Mouse (Mus musculus): ENCODE data around the gene Rbfox1. TPM values are rescaled to one million over a fixed set of nuclear protein-coding genes. Genes with fewer than 3 reads are reported as not detected.

Rbfox1 gene
- polyA plus RNA-seq, 1 experiment: 1.4 TPM

DNA sequence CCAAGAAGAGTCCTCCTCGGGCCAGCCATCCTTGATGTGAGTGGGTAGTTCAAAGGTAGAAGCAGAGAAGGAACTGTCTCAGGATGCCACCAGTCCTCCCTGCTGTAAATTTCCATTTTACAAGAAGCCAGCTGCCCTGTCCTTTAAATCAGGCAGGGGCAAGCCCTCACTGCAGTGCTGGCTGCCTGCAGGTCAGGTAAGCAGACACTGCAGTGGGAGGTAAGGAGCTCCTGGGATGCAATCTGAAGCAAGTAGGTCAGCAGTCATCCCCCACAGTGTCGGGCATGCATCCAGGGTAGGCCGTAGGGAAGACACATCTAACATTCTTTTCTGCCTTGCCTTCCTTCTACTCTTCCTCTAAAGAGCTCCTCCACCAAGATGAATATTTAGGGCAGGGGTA, 1444.0 kb downstream of the Rbfox1 start:
- Histone ChIP-seq H3K27ac (ENCODE audit: insufficient read depth, low read length) (no peak overlapping the region), H3K4me1 (ENCODE audit: control insufficient read depth, insufficient read depth, low read length) (no peaks in the 10 kb centered on the region), H3K4me3 (ENCODE audit: insufficient read depth, low read length) (no peak overlapping the region)
- TF ChIP-seq CTCF (IDR thresholded peaks at IDR 0.05; ENCODE audit: borderline replicate concordance, insufficient read depth, low read length) (no peak), POLR2A (IDR thresholded peaks at IDR 0.05; ENCODE audit: low read depth, low read length) (no peak)

DNA sequence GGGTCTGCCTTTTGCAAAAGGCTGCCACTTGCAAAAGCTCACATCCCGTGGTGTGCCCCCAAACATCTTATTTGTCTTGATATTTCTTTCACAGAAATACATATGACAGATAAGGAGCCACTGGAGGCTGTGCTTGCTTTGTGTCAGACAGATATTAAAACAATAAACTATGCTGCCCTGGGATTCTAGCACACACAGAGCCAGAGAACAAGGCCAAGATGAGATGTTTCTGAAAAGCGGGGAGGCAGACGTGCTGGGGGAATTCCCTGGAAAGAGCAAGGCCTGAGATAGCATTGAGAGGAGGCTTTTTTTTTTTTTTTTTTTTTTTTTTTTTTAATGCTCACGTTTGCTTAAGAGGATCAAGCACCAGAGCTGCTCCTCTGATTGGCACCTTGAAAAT, 1456.0 kb downstream of the Rbfox1 start:
- no peak overlapping the region for H3K4me3 ChIP-seq (ENCODE audit: insufficient read depth, low read length)
- TF ChIP-seq CTCF (IDR thresholded peaks at IDR 0.05; ENCODE audit: borderline replicate concordance, insufficient read depth, low read length) (no peak), POLR2A (IDR thresholded peaks at IDR 0.05; ENCODE audit: low read depth, low read length) (no peak)
- no peak overlapping the region for H3K27ac ChIP-seq (ENCODE audit: insufficient read depth, low read length)
- H3K4me1 ChIP-seq (ENCODE audit: control insufficient read depth, insufficient read depth, low read length): no peaks in the 10 kb centered on the region

DNA sequence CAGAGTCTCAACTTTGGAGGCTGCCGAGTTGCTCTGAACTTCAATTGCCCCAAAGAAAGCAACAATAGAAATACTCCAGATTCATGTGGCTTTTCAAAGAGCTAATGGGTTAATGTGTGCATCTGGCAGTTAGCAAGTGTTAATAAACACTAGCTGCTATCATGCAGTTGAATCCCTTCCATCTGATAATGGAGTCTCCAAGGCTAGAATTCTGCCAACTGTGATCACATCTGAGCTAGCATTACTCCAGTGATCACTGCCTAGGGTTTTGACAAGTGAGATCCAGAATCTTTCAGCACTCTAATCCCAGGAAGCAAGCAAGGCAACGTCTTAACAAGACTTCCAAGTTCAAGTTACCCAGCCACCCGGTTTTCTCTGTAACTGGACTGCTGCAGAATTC, 1460.1 kb downstream of the Rbfox1 start:
- Histone ChIP-seq H3K4me3 (ENCODE audit: insufficient read depth, low read length) (no peak overlapping the region), H3K27ac (ENCODE audit: insufficient read depth, low read length) (no peak overlapping the region), H3K4me1 (ENCODE audit: control insufficient read depth, insufficient read depth, low read length) (no peaks in the 10 kb centered on the region)
- TF ChIP-seq CTCF (IDR thresholded peaks at IDR 0.05; ENCODE audit: borderline replicate concordance, insufficient read depth, low read length) (no peak), POLR2A (IDR thresholded peaks at IDR 0.05; ENCODE audit: low read depth, low read length) (no peak)

DNA sequence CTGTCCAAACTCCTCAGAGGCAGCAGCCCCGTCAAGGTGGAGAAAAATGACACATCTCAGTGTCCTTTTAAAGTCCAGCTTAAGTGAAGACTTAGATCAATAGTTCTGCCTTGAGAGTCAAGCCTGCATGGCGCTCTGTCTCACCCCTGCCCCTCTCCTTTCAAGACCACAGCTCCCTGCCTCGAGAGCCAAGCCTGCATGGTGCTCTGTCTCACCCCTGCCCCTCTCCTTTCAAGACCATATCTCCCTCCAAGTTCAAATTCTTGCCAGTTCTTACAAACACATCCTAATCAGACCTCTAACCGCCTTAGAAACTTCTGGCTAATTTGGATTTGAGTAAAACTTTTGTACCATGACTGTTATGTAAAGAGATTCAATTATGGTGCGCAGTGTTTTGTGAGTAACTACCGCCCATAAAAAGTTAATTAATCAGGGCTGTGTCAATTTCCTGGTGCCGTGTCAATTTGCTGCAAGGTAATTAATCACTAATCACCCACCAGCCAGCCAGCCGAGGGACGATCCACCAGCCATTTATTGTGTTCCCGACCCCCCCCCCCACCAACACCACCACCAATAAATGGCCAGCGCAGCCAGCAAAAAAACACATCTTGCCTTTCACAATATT, 1461.0 kb downstream of the Rbfox1 start:
- H3K27ac ChIP-seq (ENCODE audit: insufficient read depth, low read length): no peak overlapping the region
- TF ChIP-seq POLR2A (IDR thresholded peaks at IDR 0.05; ENCODE audit: low read depth, low read length) (no peak), CTCF (IDR thresholded peaks at IDR 0.05; ENCODE audit: borderline replicate concordance, insufficient read depth, low read length) (no peak)
- H3K4me1 ChIP-seq (ENCODE audit: control insufficient read depth, insufficient read depth, low read length): no peaks in the 10 kb centered on the region
- no peak overlapping the region for H3K4me3 ChIP-seq (ENCODE audit: insufficient read depth, low read length)

DNA sequence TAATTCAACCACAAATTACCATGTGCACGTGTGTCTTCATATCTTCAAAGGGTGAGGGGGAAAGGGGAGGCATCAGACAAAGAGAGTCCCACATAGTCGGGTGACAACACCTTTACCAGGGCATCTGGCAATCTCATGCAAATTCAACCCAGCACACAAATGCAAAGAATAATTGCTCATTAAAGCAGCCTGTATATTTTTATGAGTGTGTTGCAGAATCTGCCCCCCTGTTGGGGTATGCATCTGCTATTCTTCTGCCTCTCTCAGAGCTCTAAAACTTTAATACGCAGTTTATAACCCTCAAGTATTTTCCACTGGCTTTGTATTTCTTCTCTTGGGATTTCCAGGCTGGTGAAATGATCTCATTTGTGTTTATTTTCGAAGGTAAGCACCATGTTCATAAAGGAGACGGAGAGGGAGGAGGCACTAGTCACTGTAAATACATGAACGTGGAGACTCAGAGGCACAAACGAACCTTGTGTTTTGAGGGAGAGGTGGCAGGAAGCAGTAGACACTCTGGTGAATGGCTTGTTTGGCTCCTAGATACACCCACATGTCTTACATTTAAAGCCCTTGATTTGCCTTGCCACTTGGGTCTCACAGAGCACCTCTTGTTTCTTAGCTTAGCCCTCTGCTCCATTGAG, 1462.5 kb downstream of the Rbfox1 start:
- H3K27ac ChIP-seq (ENCODE audit: insufficient read depth, low read length): no peak overlapping the region
- TF ChIP-seq POLR2A (IDR thresholded peaks at IDR 0.05; ENCODE audit: low read depth, low read length): no peak
- TF ChIP-seq CTCF (IDR thresholded peaks at IDR 0.05; ENCODE audit: borderline replicate concordance, insufficient read depth, low read length): no peak
- no peak overlapping the region for H3K4me3 ChIP-seq (ENCODE audit: insufficient read depth, low read length)
- H3K4me1 ChIP-seq (ENCODE audit: control insufficient read depth, insufficient read depth, low read length): no peaks in the 10 kb centered on the region

DNA sequence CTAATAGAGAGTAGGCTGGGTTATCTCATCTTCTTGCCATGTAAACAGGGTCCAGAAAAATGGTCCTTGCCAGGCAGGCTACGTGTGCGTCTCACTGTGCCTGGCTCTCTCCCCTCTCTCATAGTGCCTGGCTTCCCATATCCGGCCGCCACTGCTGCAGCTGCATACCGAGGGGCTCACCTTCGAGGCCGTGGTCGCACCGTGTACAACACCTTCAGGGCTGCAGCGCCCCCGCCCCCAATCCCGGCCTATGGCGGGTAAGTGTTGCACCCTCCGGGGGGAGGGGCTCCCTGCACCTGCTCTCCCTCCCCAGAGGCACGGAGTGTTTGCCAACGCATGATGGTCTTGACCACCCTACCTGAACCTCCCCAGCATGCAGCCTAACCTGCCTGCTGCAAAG, 1467.7 kb downstream of the Rbfox1 start:
- no peaks in the 10 kb centered on the region for H3K4me1 ChIP-seq (ENCODE audit: control insufficient read depth, insufficient read depth, low read length)
- no peak for TF ChIP-seq CTCF (IDR thresholded peaks at IDR 0.05; ENCODE audit: borderline replicate concordance, insufficient read depth, low read length)
- TF ChIP-seq POLR2A (IDR thresholded peaks at IDR 0.05; ENCODE audit: low read depth, low read length): no peak
- H3K27ac ChIP-seq (ENCODE audit: insufficient read depth, low read length): no peak overlapping the region

DNA sequence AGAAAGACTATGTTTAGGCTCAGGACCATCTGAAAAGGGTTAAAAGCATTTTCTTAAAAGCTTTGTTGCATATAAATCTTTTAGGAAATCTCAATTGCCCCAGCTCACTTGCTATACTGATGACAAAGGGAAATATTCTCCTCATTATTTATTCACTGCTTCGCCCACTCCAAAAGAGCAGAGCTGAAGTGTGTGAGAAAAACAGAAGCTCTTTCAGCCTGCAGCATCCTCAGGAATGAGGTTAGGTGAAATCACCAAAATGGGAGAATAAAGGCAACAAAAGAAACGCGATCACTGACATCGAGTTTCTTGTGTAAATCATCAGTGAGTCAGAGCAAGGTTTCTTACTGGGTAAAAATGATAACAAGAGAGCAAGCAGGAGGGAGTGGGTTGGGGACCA, 1469.0 kb downstream of the Rbfox1 start:
- no peak overlapping the region for H3K27ac ChIP-seq (ENCODE audit: insufficient read depth, low read length)
- H3K4me1 ChIP-seq (ENCODE audit: control insufficient read depth, insufficient read depth, low read length): no peaks in the 10 kb centered on the region
- no peak overlapping the region for H3K4me3 ChIP-seq (ENCODE audit: insufficient read depth, low read length)
- TF ChIP-seq POLR2A (IDR thresholded peaks at IDR 0.05; ENCODE audit: low read depth, low read length) (no peak), CTCF (IDR thresholded peaks at IDR 0.05; ENCODE audit: borderline replicate concordance, insufficient read depth, low read length) (no peak)

More for the DNA sequence above, 1467.7 kb downstream of the Rbfox1 start:
- H3K4me3 ChIP-seq (ENCODE audit: insufficient read depth, low read length): no peak overlapping the region

DNA sequence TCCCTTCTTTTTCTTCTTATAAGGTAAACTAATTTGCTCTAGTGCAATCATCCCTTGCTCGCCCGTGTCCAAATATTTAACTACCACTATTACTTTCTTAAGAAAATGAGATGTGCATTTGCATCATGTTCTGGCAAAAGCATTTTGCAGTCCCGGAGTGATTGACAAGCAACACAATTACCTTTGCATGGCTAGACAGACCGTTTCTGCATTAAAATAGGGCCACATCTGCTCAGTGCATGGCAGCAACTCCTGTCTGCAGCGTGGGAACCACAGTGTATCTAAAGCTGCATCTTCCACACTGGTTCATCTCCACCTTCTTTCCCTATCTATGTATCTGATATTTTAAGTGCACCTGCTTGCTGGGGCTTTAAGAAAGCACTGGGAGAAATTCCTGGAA, 1473.9 kb downstream of the Rbfox1 start:
- no peak for TF ChIP-seq CTCF (IDR thresholded peaks at IDR 0.05; ENCODE audit: borderline replicate concordance, insufficient read depth, low read length)
- no peak for TF ChIP-seq POLR2A (IDR thresholded peaks at IDR 0.05; ENCODE audit: low read depth, low read length)

DNA sequence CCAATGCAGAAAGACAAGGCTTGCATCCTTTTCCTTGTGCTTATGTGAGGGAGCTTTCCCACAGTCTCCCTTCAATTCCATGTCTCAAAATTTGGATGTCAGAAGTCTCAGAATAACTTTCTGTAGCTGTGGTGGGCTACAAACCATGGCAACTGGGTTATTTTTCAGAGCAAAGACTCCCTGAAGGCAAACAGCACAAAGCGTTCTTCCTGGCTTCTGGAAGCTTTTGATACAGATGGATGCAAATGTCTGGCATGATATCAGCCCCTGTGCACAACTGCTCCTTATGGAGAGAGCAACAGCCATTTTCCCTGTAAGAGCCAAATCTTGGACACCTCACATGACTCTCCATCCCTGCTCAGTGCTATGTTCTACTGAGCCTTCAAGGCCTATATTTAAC, 1475.6 kb downstream of the Rbfox1 start:
- no peak for TF ChIP-seq CTCF (IDR thresholded peaks at IDR 0.05; ENCODE audit: borderline replicate concordance, insufficient read depth, low read length)
- no peak overlapping the region for H3K27ac ChIP-seq (ENCODE audit: insufficient read depth, low read length)
- H3K4me1 ChIP-seq (ENCODE audit: control insufficient read depth, insufficient read depth, low read length): no peaks in the 10 kb centered on the region
- no peak overlapping the region for H3K4me3 ChIP-seq (ENCODE audit: insufficient read depth, low read length)

More for the DNA sequence above, 1473.9 kb downstream of the Rbfox1 start:
- no peaks in the 10 kb centered on the region for H3K4me1 ChIP-seq (ENCODE audit: control insufficient read depth, insufficient read depth, low read length)
- H3K27ac ChIP-seq (ENCODE audit: insufficient read depth, low read length): no peak overlapping the region
- H3K4me3 ChIP-seq (ENCODE audit: insufficient read depth, low read length): no peak overlapping the region

DNA sequence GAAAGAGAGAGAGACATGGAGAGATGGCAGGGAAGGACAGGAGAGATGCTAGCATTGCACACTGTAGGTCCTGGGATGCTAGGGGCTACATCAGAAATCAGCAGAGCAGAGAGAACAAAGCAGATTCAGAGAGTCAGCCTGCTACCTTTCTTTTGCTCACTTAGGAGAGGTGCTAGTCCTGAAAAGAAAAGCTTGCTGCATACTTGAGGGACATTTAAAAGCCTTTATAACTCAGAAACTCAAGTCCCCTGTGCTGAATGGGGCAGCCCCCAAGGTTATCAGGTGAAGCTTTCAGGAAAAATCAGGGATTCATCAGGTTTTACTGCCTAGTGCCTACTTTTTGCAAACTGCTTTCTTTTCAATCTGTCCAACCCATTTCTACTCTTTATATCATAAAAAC, 1480.7 kb downstream of the Rbfox1 start:
- no peak overlapping the region for H3K27ac ChIP-seq (ENCODE audit: insufficient read depth, low read length)
- no peak overlapping the region for H3K4me3 ChIP-seq (ENCODE audit: insufficient read depth, low read length)
- no peaks in the 10 kb centered on the region for H3K4me1 ChIP-seq (ENCODE audit: control insufficient read depth, insufficient read depth, low read length)
- TF ChIP-seq CTCF (IDR thresholded peaks at IDR 0.05; ENCODE audit: borderline replicate concordance, insufficient read depth, low read length) (no peak), POLR2A (IDR thresholded peaks at IDR 0.05; ENCODE audit: low read depth, low read length) (no peak)
